Mouse (Mus musculus) C2C12 (cell line): ENCODE data around the gene Btnl10. TPM values are rescaled to one million over a fixed set of nuclear protein-coding genes. Genes with fewer than 3 reads are reported as not detected.

Source experiments
- H3K27me3 ChIP-seq: one replicate; pipeline ENCODE4 v1.6.1; 2011; ENCODE audit not compliant: control insufficient read depth, insufficient read depth, insufficient read length
- H3K36me3 ChIP-seq: one replicate; pipeline ENCODE4 v1.6.1; 2011; ENCODE audit not compliant: control insufficient read depth, insufficient read depth
- H3K4me3 ChIP-seq: one replicate; pipeline ENCODE4 v1.5.1; 2011; ENCODE audit warnings: mild to moderate bottlenecking, control low read depth; ENCODE audit not compliant: poor library complexity, insufficient read depth, severe bottlenecking
- H3K79me2 ChIP-seq: one replicate; pipeline ENCODE4 v1.6.1; 2011; ENCODE audit not compliant: control insufficient read depth, insufficient read depth
- H3K79me3 ChIP-seq: one replicate; pipeline ENCODE4 v1.6.1; 2011; ENCODE audit warnings: low read depth, control low read depth
- H3ac ChIP-seq: one replicate; pipeline ENCODE3; 2011; ENCODE audit warnings: low read depth; ENCODE audit not compliant: control insufficient read depth, insufficient read length
- CEBPB ChIP-seq: IDR thresholded peaks from one replicate; pipeline ENCODE4 v1.6.1; 2011; ENCODE audit warnings: low read depth, mild to moderate bottlenecking, control low read depth, moderate library complexity
- CTCF ChIP-seq: IDR thresholded peaks from one replicate; pipeline ENCODE4 v1.5.1; 2011; ENCODE audit not compliant: control insufficient read depth, insufficient read depth, insufficient read length
- FOSL1 ChIP-seq: IDR thresholded peaks from one replicate; pipeline ENCODE4 v1.8.0; 2011; ENCODE audit warnings: mild to moderate bottlenecking, low read length; ENCODE audit not compliant: poor library complexity, insufficient read depth, severe bottlenecking
- MAX ChIP-seq: IDR thresholded peaks from one replicate; pipeline ENCODE4 v1.6.1; 2011; ENCODE audit warnings: mild to moderate bottlenecking, control low read depth
- MYOD1 ChIP-seq: IDR thresholded peaks from one replicate; pipeline ENCODE4 v1.6.1; 2011; ENCODE audit warnings: low read depth; ENCODE audit not compliant: control insufficient read depth, insufficient read length
- MYOG ChIP-seq: IDR thresholded peaks from one replicate; pipeline ENCODE4 v1.6.1; 2011; ENCODE audit not compliant: control insufficient read depth, insufficient read length; ENCODE audit errors: extremely low read depth
- USF1 ChIP-seq: IDR thresholded peaks from one replicate; pipeline ENCODE4 v1.6.1; 2011; ENCODE audit warnings: low read depth, mild to moderate bottlenecking, control low read depth, moderate library complexity
- polyA plus RNA-seq: library from polyadenylated mRNA; unstranded; fragments of >200 nt; fragmentation: generic; extraction: Trizol; gene quantifications from one replicate; pipeline ENCODE4 v1.2.1, GENCODE M21; 2012; ENCODE audit warnings: missing spikeins

Btnl10 gene
- polyA plus RNA-seq, 1 experiment, result not detected

GRCm38 (mm10) chr11:58897485-58897884 is 20.2 kb upstream of the Btnl10 start:
- TF ChIP-seq FOSL1, result no peak
- TF ChIP-seq USF1, result no peak
- TF ChIP-seq MAX, result no peak
- TF ChIP-seq MYOD1, result no peak
- TF ChIP-seq CTCF, result no peak
- no peak for TF ChIP-seq MYOG
- H3K27me3 ChIP-seq, result no peaks in the 10 kb centered on the region
- peaks cover under 1% of the 10 kb centered on the region for H3K79me2 ChIP-seq
- peaks cover 35% of the 10 kb centered on the region for H3K36me3 ChIP-seq
- no peaks in the 10 kb centered on the region for H3K79me3 ChIP-seq
- no peak overlapping the region for H3ac ChIP-seq
- no peak overlapping the region for H3K4me3 ChIP-seq

- Histone ChIP-seq H3K27me3 (no peaks in the 10 kb centered on the region), H3K79me2 (peaks cover 14% of the 10 kb centered on the region), H3K4me3 (no peak overlapping the region), H3K79me3 (no peaks in the 10 kb centered on the region), H3ac (no peak overlapping the region), H3K36me3 (peaks cover 18% of the 10 kb centered on the region)
- no peak for TF ChIP-seq USF1
- no peak for TF ChIP-seq CEBPB
- no peak for TF ChIP-seq MYOD1
- TF ChIP-seq MAX, result no peak
- TF ChIP-seq MYOG, result no peak
- TF ChIP-seq CTCF, result no peak
- no peak for TF ChIP-seq FOSL1
These were observed 16.6 kb upstream of the Btnl10 start for GRCm38 (mm10) chr11:58901080-58901479.

- Histone ChIP-seq H3K79me3 (no peaks in the 10 kb centered on the region), H3ac (peak within 1 kb of the TSS; percentile 90), H3K27me3 (no peaks in the 10 kb centered on the region), H3K36me3 (peaks cover 13% of the 10 kb centered on the region), H3K4me3 (peak within 1 kb of the TSS; percentile 64), H3K79me2 (peaks cover 14% of the 10 kb centered on the region)
- TF ChIP-seq FOSL1 (no peak), MYOD1 (no peak), USF1 (no peak), CTCF (no peak), CEBPB (no peak), MAX (no peak), MYOG (no peak)
These were observed 13.9 kb upstream of the Btnl10 start, which contains the start of gene Zfp39 for GRCm38 (mm10) chr11:58903511-58904409. Zfp39 (minus strand) TSS chr11:58904225.

GRCm38 (mm10) chr11:58904410-58904718 is 13.3 kb upstream of the Btnl10 start:
- Histone ChIP-seq H3K36me3 (peaks cover 8% of the 10 kb centered on the region), H3K27me3 (no peaks in the 10 kb centered on the region), H3K79me3 (no peaks in the 10 kb centered on the region), H3K79me2 (peaks cover 14% of the 10 kb centered on the region), H3K4me3 (peak overlapping the region; percentile 64), H3ac (peak overlapping the region; percentile 60)
- TF ChIP-seq FOSL1, result no peak
- TF ChIP-seq CEBPB, result no peak
- no peak for TF ChIP-seq MYOG
- TF ChIP-seq CTCF, result no peak
- no peak for TF ChIP-seq MAX
- TF ChIP-seq MYOD1, result no peak
- no peak for TF ChIP-seq USF1

GRCm38 (mm10) chr11:58904838-58905237 is 12.9 kb upstream of the Btnl10 start:
- Histone ChIP-seq H3K4me3 (no peak overlapping the region), H3K36me3 (peaks cover 7% of the 10 kb centered on the region), H3ac (no peak overlapping the region), H3K79me3 (no peaks in the 10 kb centered on the region), H3K27me3 (no peaks in the 10 kb centered on the region), H3K79me2 (peaks cover 14% of the 10 kb centered on the region)
- TF ChIP-seq MYOG, result no peak
- no peak for TF ChIP-seq CEBPB
- no peak for TF ChIP-seq MYOD1
- TF ChIP-seq USF1, result no peak
- no peak for TF ChIP-seq MAX
- TF ChIP-seq FOSL1, result no peak
- TF ChIP-seq CTCF, result no peak

- H3K4me3 ChIP-seq, result no peak overlapping the region
- H3K79me3 ChIP-seq, result no peaks in the 10 kb centered on the region
- no peak for TF ChIP-seq MAX
- no peak for TF ChIP-seq CEBPB
- no peak for TF ChIP-seq CTCF
- TF ChIP-seq MYOD1, result no peak
- TF ChIP-seq FOSL1, result no peak
- TF ChIP-seq MYOG, result no peak
- TF ChIP-seq USF1, result no peak
- H3K79me2 ChIP-seq, result no peaks in the 10 kb centered on the region
- no peaks in the 10 kb centered on the region for H3K36me3 ChIP-seq
- H3K27me3 ChIP-seq, result peaks cover 1% of the 10 kb centered on the region
- H3ac ChIP-seq, result no peak overlapping the region
These were observed 3.9 kb upstream of the Btnl10 start for GRCm38 (mm10) chr11:58913776-58914175.
